Mouse (Mus musculus): ENCODE data around the gene Vmn2r5.
"Not testable (repeated sequence)": the region's sequence is repeated elsewhere in the genome, so short reads cannot be mapped to it uniquely, and the experiment has no call there.

Gene Vmn2r5

GRCm38 (mm10) chr3:64509742-64510141 is at the start of gene Vmn2r5:
Gene Vmn2r5, minus strand, starts transcription at chr3:64509842.
- DNase-seq (ENCODE audit: low read depth, low spot score), result not testable (repeated sequence)

DNA sequence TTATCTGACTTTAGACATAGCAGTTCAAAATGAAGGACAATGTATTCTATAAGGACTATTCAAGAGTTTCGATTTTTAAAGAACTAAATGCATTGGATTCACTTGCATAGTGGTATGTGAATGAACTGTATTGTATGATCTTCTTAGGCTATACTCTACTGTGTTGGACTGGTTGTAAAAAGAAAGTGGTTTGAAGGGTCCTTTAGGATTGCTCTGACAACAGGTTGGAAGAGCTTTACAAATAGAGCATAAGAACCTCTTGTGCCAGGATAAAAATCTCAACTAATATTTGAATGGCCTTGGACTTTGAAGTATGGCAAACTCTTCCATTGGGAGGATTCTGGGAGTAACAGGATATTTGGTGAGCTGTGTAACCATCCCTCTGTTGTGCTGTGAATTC is 13.9 kb upstream of the Vmn2r5 start:
- DNase-seq (ENCODE audit: low read depth, low spot score), result not testable (repeated sequence)

Measured in retina, postnatal 7 days (tissue).